Mouse (Mus musculus) megakaryocyte, embryonic 14.5 days (primary cell): ENCODE results near the gene Ttc27.

Source experiments
- FLI1 ChIP-seq: IDR thresholded peaks from 2 replicates; pipeline ENCODE4 v1.6.1; 2012; ENCODE audit warnings: low read length, inconsistent platforms, mixed read lengths
- GATA1 ChIP-seq: IDR thresholded peaks from 3 replicates; pipeline ENCODE4 v1.6.1; 2012; ENCODE audit warnings: mixed read lengths, low read length, inconsistent platforms, borderline replicate concordance

DNA sequence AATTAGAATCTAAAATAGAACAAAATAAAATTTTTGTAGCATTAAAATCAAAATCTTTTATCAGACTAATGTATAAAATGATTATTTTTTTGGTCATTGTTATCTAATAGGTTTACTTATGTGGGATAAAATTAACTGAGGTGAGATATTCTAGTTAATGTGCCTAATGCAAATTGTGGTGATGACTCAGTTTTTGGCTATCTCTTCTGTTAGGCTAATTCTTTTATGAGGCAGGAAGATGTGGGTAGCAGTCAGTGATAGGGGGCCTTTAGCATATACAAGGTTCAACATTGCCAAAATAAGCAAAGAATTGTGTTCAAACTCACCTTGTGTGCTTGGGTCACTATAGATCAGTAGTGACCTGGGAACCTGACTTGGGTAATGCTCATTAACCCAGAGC is 10.9 kb upstream of the Ttc27 start:
- TF ChIP-seq GATA1 (no peak), FLI1 (no peak)
